Mouse (Mus musculus): ENCODE measurements at regions not wholly inside any gene's neighbourhood (a gene's known extent, or its start where the extent isn't known, plus 50 kb on each side); places are given as distances from the start of the nearest gene placed in this dataset.

DNA sequence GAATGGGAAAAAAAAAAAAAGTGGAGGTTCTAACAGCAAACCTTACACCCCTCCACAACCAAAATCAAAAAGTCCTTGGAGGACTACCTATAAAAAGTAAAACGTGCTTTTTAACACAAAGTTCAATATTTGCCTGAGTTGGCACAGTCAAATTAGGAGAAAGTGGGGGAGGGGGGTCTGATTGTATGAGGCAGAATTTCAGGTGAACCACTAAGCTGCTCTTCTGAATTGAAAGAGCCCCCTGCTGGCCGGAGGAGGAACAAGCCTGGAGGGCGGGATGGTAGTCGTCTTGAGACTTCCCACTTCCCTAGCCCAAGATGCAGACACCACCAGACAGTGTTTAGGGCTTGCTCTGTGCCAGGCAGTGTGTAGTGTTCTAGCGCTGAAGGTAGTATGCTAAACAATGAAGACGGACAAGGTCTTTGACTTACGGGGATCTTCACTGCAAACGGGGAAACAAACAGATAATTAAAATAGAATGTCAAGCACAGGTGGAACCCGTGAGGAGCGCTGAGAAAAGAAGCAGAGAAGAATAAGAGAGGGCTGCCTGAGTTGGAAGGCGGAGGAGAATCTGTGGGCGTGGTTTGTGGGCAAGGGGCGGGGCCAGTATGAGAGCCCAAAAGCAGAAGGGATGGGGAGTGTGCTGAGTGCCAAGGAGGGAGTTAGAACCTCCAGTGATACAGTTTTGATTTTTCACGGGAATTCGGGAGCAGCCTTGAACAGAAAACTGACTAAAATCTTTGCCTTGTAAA is 69.8 kb upstream of the Nfe2l3 start:
- peak; percentile 83 for TF ChIP-seq CTCF (IDR thresholded peaks at IDR 0.05; ENCODE audit: low read depth)
- no peak for TF ChIP-seq EP300 (optimal IDR thresholded peaks at IDR 0.05)

Data from stomach, postnatal 0 days (tissue).